Mouse (Mus musculus) small intestine, adult 2 months (tissue): Measurements from ENCODE around the gene Fam189a1.

Experiments
- CTCF ChIP-seq: fragments of 200-500 bp; IDR thresholded peaks from 2 replicates; pipeline ENCODE4 v1.5.1; 2012; ENCODE audit warnings: low read depth, mild to moderate bottlenecking, control low read depth, inconsistent platforms, low read length, moderate library complexity, mixed read lengths; ENCODE audit not compliant: insufficient replicate concordance, insufficient read length; ENCODE audit errors: extremely low read depth
- POLR2A ChIP-seq: fragments of 200-500 bp; IDR thresholded peaks from 2 replicates; pipeline ENCODE4 v1.6.1; 2012; ENCODE audit warnings: low read depth, mild to moderate bottlenecking, control low read depth, inconsistent platforms, low read length, moderate library complexity

- TF ChIP-seq CTCF (no peak), POLR2A (no peak)
Observed at GRCm38 (mm10) chr7:64724409-64724808, 432.0 kb downstream of the Fam189a1 start.
